ENCODE assay signal across 8 mouse cellular contexts in genomic region chr10:53812597-53813243, GRCm38 (mm10).
DNase-seq lines count a peak whose midpoint lies in the region; ATAC-seq lines count a peak whose summit lies in the region.

No protein-coding gene starts in this region.

- H3K4me3 ChIP-seq in kidney, embryonic 16.5 days (ENCODE audit: low read length), result no peak overlapping the region

- no peaks in the 10 kb centered on the region for H3K36me3 ChIP-seq in kidney, embryonic 16.5 days (ENCODE audit: insufficient read depth, low read length)

- 29% methylated on average over 7 of the region's 7 CpGs for WGBS in kidney, embryonic 16.5 days

- DNase-seq in gastrocnemius, adult 18-20 months (ENCODE audit: low spot score), result peak; percentile 23
- no peak for DNase-seq in gastrocnemius, postnatal 10 days
- peak; percentile 57 for DNase-seq in thymus, postnatal 0 days (ENCODE audit: low spot score)
- no peak for DNase-seq in thymus, adult 18-20 months
- DNase-seq in ovary, postnatal 14 days (ENCODE audit: low spot score), result no peak
- no peak for DNase-seq in spleen, postnatal 14 days (ENCODE audit: low spot score in 2 of 2)

- H3K9me3 ChIP-seq in kidney, embryonic 16.5 days (ENCODE audit: low read length), result no peaks in the 10 kb centered on the region

- H3K9ac ChIP-seq in kidney, embryonic 16.5 days (replicated peaks; ENCODE audit: low read length), result no peak overlapping the region

- peak; percentile 77 to 86 for ATAC-seq in hematopoietic stem cell, adult 5-6 weeks (replicated peaks in 1 of 2; ENCODE audit: insufficient read depth in 1 of 2, low FRiP score in 2 of 2, low TSS enrichment in 1 of 2, low read depth in 1 of 2, poor library complexity in 2 of 2, severe bottlenecking in 2 of 2)
- ATAC-seq in kidney, embryonic 16.5 days (ENCODE audit: low FRiP score, low TSS enrichment), result no peak

- H3K4me2 ChIP-seq in kidney, embryonic 16.5 days (replicated peaks; ENCODE audit: low read depth, low read length), result no peak overlapping the region

- H3K27me3 ChIP-seq in kidney, embryonic 16.5 days (ENCODE audit: insufficient read depth, low read length), result no peaks in the 10 kb centered on the region

- no peak overlapping the region for H3K27ac ChIP-seq in kidney, embryonic 16.5 days (ENCODE audit: low read length)

- no peaks in the 10 kb centered on the region for H3K4me1 ChIP-seq in kidney, embryonic 16.5 days (ENCODE audit: insufficient read depth, low read length)

Comparison
In these comparisons a context has a peak if more than half of its experiments do, and no peak if none do; other contexts are left out.
1. DNase-seq: peak in gastrocnemius, adult 18-20 months (single experiment) and thymus, postnatal 0 days (single experiment); none in gastrocnemius, postnatal 10 days (single experiment), thymus, adult 18-20 months (0 of 2), ovary, postnatal 14 days (single experiment) and spleen, postnatal 14 days (0 of 2).